Mouse (Mus musculus) embryonic facial prominence, embryonic 13.5 days (tissue): ENCODE data around the gene 0610010K14Rik. TPM values are rescaled to one million over a fixed set of nuclear protein-coding genes. Genes with fewer than 3 reads are reported as not detected.

Experiments used
- ATAC-seq: fragments of 200-750 bp; cut with Nextera tagmentation; 2 replicates; pipeline ENCODE4 v1.8.0; 2017; ENCODE audit warnings: low read depth; ENCODE audit not compliant: insufficient number of reproducible peaks, insufficient read depth, low FRiP score, low TSS enrichment
- H3K27ac ChIP-seq: fragments of 300-500 bp; sonication (generic); 2 replicates; pipeline ENCODE4 v1.5.1; 2015; ENCODE audit warnings: moderate library complexity, mild to moderate bottlenecking, inconsistent platforms
- H3K27me3 ChIP-seq: fragments of 300-500 bp; sonication (generic); 2 replicates; pipeline ENCODE4 v1.6.1; 2015; ENCODE audit warnings: mild to moderate bottlenecking, inconsistent platforms
- H3K36me3 ChIP-seq: fragments of 300-500 bp; sonication (generic); 2 replicates; pipeline ENCODE4 v1.6.1; 2015; ENCODE audit warnings: mild to moderate bottlenecking, inconsistent platforms
- H3K4me1 ChIP-seq: fragments of 300-500 bp; sonication (generic); 2 replicates; pipeline ENCODE4 v1.6.1; 2015; ENCODE audit warnings: inconsistent platforms
- H3K4me2 ChIP-seq: fragments of 300-500 bp; sonication (generic); 2 replicates; pipeline ENCODE4 v1.6.1; 2015; ENCODE audit warnings: moderate library complexity, mild to moderate bottlenecking, inconsistent platforms
- H3K4me3 ChIP-seq: fragments of 300-500 bp; sonication (generic); 2 replicates; pipeline ENCODE4 v1.5.1; 2015; ENCODE audit warnings: mild to moderate bottlenecking, inconsistent platforms
- H3K9ac ChIP-seq: fragments of 300-500 bp; sonication (generic); 2 replicates; pipeline ENCODE4 v1.6.1; 2015; ENCODE audit warnings: mild to moderate bottlenecking, inconsistent platforms
- H3K9me3 ChIP-seq: fragments of 300-500 bp; sonication (generic); 2 replicates; pipeline ENCODE4 v1.6.1; 2016; ENCODE audit warnings: inconsistent platforms
- WGBS: fragments of 180-500 bp; shearing (Covaris S2); methylation state at CpG from one replicate; pipeline ENCODE4 v1.1.7; 2015; ENCODE audit warnings: mixed read lengths; 5-methylcytosine and 5-hydroxymethylcytosine counted together
- polyA plus RNA-seq: library from polyadenylated mRNA; unstranded; fragments of >200 nt; fragmentation: Nextera tagmentation; extraction: Ambion mirVana; gene quantifications from 2 replicates; pipeline ENCODE4 v1.2.1, GENCODE M21; 2015

0610010K14Rik gene
- polyA plus RNA-seq, 1 experiment from 2014 or later, result 200 TPM

- WGBS, result 3% methylated on average over 18 of the region's 18 CpGs
- H3K36me3 ChIP-seq, result no peaks in the 10 kb centered on the region
- peak overlapping the region; percentile 59 for H3K4me2 ChIP-seq
- H3K9ac ChIP-seq, result peak overlapping the region; percentile 54; the same call in 1 of the 2 replicates
- no peaks in the 10 kb centered on the region for H3K9me3 ChIP-seq
- H3K4me1 ChIP-seq, result peaks cover 13% of the 10 kb centered on the region
- no peak overlapping the region for H3K27ac ChIP-seq
- no peak for ATAC-seq
- peaks cover 71% of the 10 kb centered on the region for H3K27me3 ChIP-seq
- peak overlapping the region; percentile 36 for H3K4me3 ChIP-seq
Measured at GRCm38 (mm10) chr11:70254337-70254736, 16.6 kb upstream of the 0610010K14Rik start.

GRCm38 (mm10) chr11:70251853-70252252 is 14.1 kb upstream of the 0610010K14Rik start:
- peaks cover 13% of the 10 kb centered on the region for H3K4me1 ChIP-seq
- H3K36me3 ChIP-seq, result no peaks in the 10 kb centered on the region
- H3K4me3 ChIP-seq, result no peak overlapping the region
- H3K4me2 ChIP-seq, result no peak overlapping the region
- ATAC-seq, result no peak
- H3K27ac ChIP-seq, result no peak overlapping the region
- no peaks in the 10 kb centered on the region for H3K9me3 ChIP-seq
- H3K9ac ChIP-seq, result no peak overlapping the region
- 80% methylated on average over 8 of the region's 8 CpGs for WGBS
- H3K27me3 ChIP-seq, result peaks cover 83% of the 10 kb centered on the region

GRCm38 (mm10) chr11:70250150-70250549 is 12.4 kb upstream of the 0610010K14Rik start:
- Histone ChIP-seq H3K36me3 (no peaks in the 10 kb centered on the region), H3K9ac (peak overlapping the region; percentile 6; the same call in 1 of the 2 replicates), H3K4me2 (no peak overlapping the region), H3K27ac (no peak overlapping the region), H3K4me1 (peaks cover 10% of the 10 kb centered on the region), H3K4me3 (no peak overlapping the region), H3K27me3 (peaks cover 68% of the 10 kb centered on the region), H3K9me3 (no peaks in the 10 kb centered on the region)
- WGBS, result 65% methylated on average over 11 of the region's 11 CpGs
- no peak for ATAC-seq

GRCm38 (mm10) chr11:70247136-70247845 is 9.6 kb upstream of the 0610010K14Rik start:
- no peaks in the 10 kb centered on the region for H3K36me3 ChIP-seq
- no peak overlapping the region for H3K27ac ChIP-seq
- H3K4me1 ChIP-seq, result no peaks in the 10 kb centered on the region
- no peak overlapping the region for H3K4me2 ChIP-seq
- no peak overlapping the region for H3K9ac ChIP-seq
- H3K27me3 ChIP-seq, result peaks cover 42% of the 10 kb centered on the region
- H3K9me3 ChIP-seq, result no peaks in the 10 kb centered on the region
- no peak overlapping the region for H3K4me3 ChIP-seq
- no peak for ATAC-seq
- WGBS, result 49% methylated on average over 9 of the region's 9 CpGs

GRCm38 (mm10) chr11:70242591-70242990 is 4.9 kb upstream of the 0610010K14Rik start:
- H3K4me3 ChIP-seq, result no peak overlapping the region
- H3K36me3 ChIP-seq, result no peaks in the 10 kb centered on the region
- ATAC-seq, result no peak
- no peak overlapping the region for H3K27ac ChIP-seq
- H3K27me3 ChIP-seq, result 0 out of 2 replicates have a peak, but pooled peaks cover 10% of the 10 kb centered on the region
- H3K9ac ChIP-seq, result no peak overlapping the region
- H3K9me3 ChIP-seq, result no peaks in the 10 kb centered on the region
- no peak overlapping the region for H3K4me2 ChIP-seq
- WGBS, result 70% methylated on average over 11 of the region's 11 CpGs
- H3K4me1 ChIP-seq, result peaks cover 14% of the 10 kb centered on the region

GRCm38 (mm10) chr11:70239541-70240279 is 2.0 kb upstream of the 0610010K14Rik start, which contains the start of the genes Gm21988 and Rnasek:
Gene Gm21988, minus strand, starts transcription at chr11:70239830.
Gene Rnasek, minus strand, starts transcription at chr11:70239842.
- WGBS, result 1% methylated on average over 33 of the region's 35 CpGs
- ATAC-seq, result no peak
- Histone ChIP-seq H3K36me3 (peaks cover 14% of the 10 kb centered on the region), H3K27ac (peak within 1 kb of the TSS; percentile 93), H3K9me3 (no peaks in the 10 kb centered on the region), H3K4me2 (peak within 1 kb of the TSS; percentile 83), H3K4me1 (peaks cover 37% of the 10 kb centered on the region), H3K4me3 (peak within 1 kb of the TSS; percentile 81), H3K9ac (peak within 1 kb of the TSS; percentile 87), H3K27me3 (0 out of 2 replicates have a peak, but pooled peaks cover 2% of the 10 kb centered on the region)

GRCm38 (mm10) chr11:70238591-70239440 is 1.1 kb upstream of the 0610010K14Rik start:
- H3K36me3 ChIP-seq, result peaks cover 15% of the 10 kb centered on the region
- H3K4me3 ChIP-seq, result peak overlapping the region; percentile 81
- no peaks in the 10 kb centered on the region for H3K27me3 ChIP-seq
- peak overlapping the region; percentile 83 for H3K4me2 ChIP-seq
- H3K9ac ChIP-seq, result peak overlapping the region; percentile 87
- ATAC-seq, result no peak
- H3K9me3 ChIP-seq, result no peaks in the 10 kb centered on the region
- WGBS, result 13% methylated on average over 23 of the region's 23 CpGs
- peaks cover 45% of the 10 kb centered on the region for H3K4me1 ChIP-seq
- H3K27ac ChIP-seq, result peak overlapping the region; percentile 93

- Histone ChIP-seq H3K4me3 (peak overlapping the region; percentile 81), H3K9me3 (no peaks in the 10 kb centered on the region), H3K9ac (peak overlapping the region; percentile 87), H3K27ac (peak overlapping the region; percentile 93), H3K4me2 (peak overlapping the region; percentile 83), H3K36me3 (peaks cover 15% of the 10 kb centered on the region), H3K27me3 (no peaks in the 10 kb centered on the region), H3K4me1 (peaks cover 56% of the 10 kb centered on the region)
- ATAC-seq, result no peak
- WGBS, result 36% methylated on average over 7 of the region's 7 CpGs
Measured at GRCm38 (mm10) chr11:70236717-70237116, 997 bp downstream of the 0610010K14Rik start.

- ATAC-seq, result no peak
- Histone ChIP-seq H3K4me1 (peaks cover 56% of the 10 kb centered on the region), H3K4me2 (no peak overlapping the region)
Measured at GRCm38 (mm10) chr11:70235254-70235900, 2.3 kb downstream of the 0610010K14Rik start.

GRCm38 (mm10) chr11:70234497-70234896 is 3.2 kb downstream of the 0610010K14Rik start:
- Histone ChIP-seq H3K36me3 (peaks cover 15% of the 10 kb centered on the region), H3K9me3 (no peaks in the 10 kb centered on the region), H3K4me2 (no peak overlapping the region), H3K27me3 (peaks cover 16% of the 10 kb centered on the region), H3K9ac (no peak overlapping the region), H3K4me3 (no peak overlapping the region), H3K4me1 (peaks cover 63% of the 10 kb centered on the region), H3K27ac (peak overlapping the region; percentile 57)
- WGBS, result 79% methylated on average over 8 of the region's 8 CpGs
- no peak for ATAC-seq

More at GRCm38 (mm10) chr11:70235254-70235900, 2.3 kb downstream of the 0610010K14Rik start:
- no peak overlapping the region for H3K9ac ChIP-seq
- H3K9me3 ChIP-seq, result no peaks in the 10 kb centered on the region
- WGBS, result 87% methylated on average over 12 of the region's 12 CpGs
- no peak overlapping the region for H3K27ac ChIP-seq
- peaks cover 7% of the 10 kb centered on the region for H3K27me3 ChIP-seq
- peaks cover 15% of the 10 kb centered on the region for H3K36me3 ChIP-seq
- H3K4me3 ChIP-seq, result no peak overlapping the region
